Mouse (Mus musculus) c-Kit-positive CD71-negative TER-119-negative erythroid progenitor cells, embryonic 14.5 days (primary cell): ENCODE measurements at regions not wholly inside any gene's neighbourhood (a gene's known extent, or its start where the extent isn't known, plus 50 kb on each side); places are given as distances from the start of the nearest gene placed in this dataset.
A peak's percentile ranks its signal among the peaks of the same experiment; 100 is the strongest.

Experiments
- DNase-seq: peaks from one replicate; pipeline ENCODE4 v3.0.0-alpha.2; 2013; ENCODE audit warnings: low read depth

- DNase-seq = no peak
Measured at GRCm38 (mm10) chr2:64860113-64860512, 164.7 kb downstream of the Grb14 start.

GRCm38 (mm10) chr2:64853918-64854317, 170.9 kb downstream of the Grb14 start:
- DNase-seq = peak; percentile 41

GRCm38 (mm10) chr2:64852913-64853312, 171.9 kb downstream of the Grb14 start:
- DNase-seq = no peak

DNA sequence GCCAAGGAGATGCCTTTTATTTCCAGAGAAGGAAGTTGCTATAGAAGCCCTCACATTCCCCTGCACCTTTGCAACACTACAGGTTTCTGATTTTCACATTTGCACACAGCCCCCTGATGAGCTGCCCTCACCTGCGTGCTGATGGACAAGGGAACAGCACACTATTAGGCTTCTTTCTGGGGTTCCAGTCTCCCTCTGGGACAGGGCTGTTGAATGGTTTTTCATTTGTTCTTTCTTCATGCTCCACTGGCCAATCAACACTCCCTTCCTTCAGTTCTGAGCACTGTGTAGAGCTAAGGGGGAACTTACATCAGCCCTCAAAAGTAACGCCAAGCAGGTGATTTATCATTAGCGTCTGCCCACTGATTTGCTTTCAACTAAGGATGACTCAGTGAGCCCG, 173.7 kb downstream of the Grb14 start:
- DNase-seq = no peak

DNA sequence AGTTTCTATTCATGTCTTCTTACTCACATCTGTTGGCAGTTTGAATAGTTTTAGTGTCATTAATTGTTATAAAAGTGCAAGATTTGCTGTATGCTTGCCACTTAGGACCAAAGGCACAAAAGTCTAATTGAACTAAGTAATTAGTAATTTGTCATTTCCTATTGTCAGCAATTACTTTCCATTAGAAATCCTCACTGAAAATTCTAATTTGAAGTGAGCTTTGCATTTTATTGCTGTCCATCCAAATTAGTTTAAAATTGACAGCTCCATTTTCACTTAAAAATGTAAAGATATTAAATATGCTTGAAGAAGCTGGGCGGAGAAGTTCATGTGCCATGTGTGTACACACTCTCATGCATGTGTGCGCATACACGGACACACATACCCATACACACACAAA, 174.1 kb downstream of the Grb14 start:
- no peak for DNase-seq

GRCm38 (mm10) chr2:64824494-64824893, 200.3 kb downstream of the Grb14 start:
- no peak for DNase-seq

GRCm38 (mm10) chr2:64823905-64824304, 200.9 kb downstream of the Grb14 start:
- DNase-seq = no peak

GRCm38 (mm10) chr2:64823074-64823473, 201.7 kb downstream of the Grb14 start:
- no peak for DNase-seq

GRCm38 (mm10) chr2:64818159-64818558, 206.6 kb downstream of the Grb14 start:
- DNase-seq = no peak
